Mouse (Mus musculus) olfactory bulb, adult 2 months (tissue): ENCODE data around the gene Siva1.
A peak's percentile ranks its signal among the peaks of the same experiment; 100 is the strongest.

ENCODE experiments used
- CTCF ChIP-seq: fragments of 200-500 bp; IDR thresholded peaks from 2 replicates; pipeline ENCODE4 v1.5.1; 2012; ENCODE audit warnings: low read depth, mild to moderate bottlenecking, low read length, moderate library complexity; ENCODE audit not compliant: insufficient read depth
- POLR2A ChIP-seq: fragments of 200-500 bp; IDR thresholded peaks from 2 replicates; pipeline ENCODE4 v1.6.1; 2012; ENCODE audit warnings: mild to moderate bottlenecking, low read depth, low read length, moderate library complexity; ENCODE audit not compliant: insufficient read depth

GRCm38 (mm10) chr12:112675245-112676035, 31.0 kb downstream of the Siva1 start:
- TF ChIP-seq CTCF = peak; percentile 26; the same call in 1 of the 2 replicates
- no peak for TF ChIP-seq POLR2A
